Mouse (Mus musculus): Measurements from ENCODE around the gene Trappc6b. TPM values are rescaled to one million over a fixed set of nuclear protein-coding genes. Genes with fewer than 3 reads are reported as not detected.
A peak's percentile ranks its signal among the peaks of the same experiment; 100 is the strongest.

Gene Trappc6b
- polyA plus RNA-seq, 1 experiment from 2014 or later, result 52.6 TPM

- no peaks in the 10 kb centered on the region for H3K9me3 ChIP-seq (replicated peaks; ENCODE audit: control insufficient read depth, low read length)
- H3K4me2 ChIP-seq (ENCODE audit: low read depth, low read length), result no peak overlapping the region
- DNase-seq (ENCODE audit: low spot score) (no peak), ATAC-seq (replicated peaks; ENCODE audit: insufficient number of reproducible peaks, low FRiP score, low TSS enrichment, low read depth) (no peak)
- H3K36me3 ChIP-seq (replicated peaks; ENCODE audit: control insufficient read depth, insufficient read depth, low read depth, low read length), result no peaks in the 10 kb centered on the region; the same call in 1 of the 2 replicates
- H3K27ac ChIP-seq (replicated peaks; ENCODE audit: low read depth, low read length), result no peak overlapping the region
- no peak overlapping the region for H3K9ac ChIP-seq (replicated peaks; ENCODE audit: low read length)
- 85% methylated on average over 2 of the region's 2 CpGs for WGBS
- no peak overlapping the region for H3K4me3 ChIP-seq (ENCODE audit: low read depth, low read length)
- H3K27me3 ChIP-seq (ENCODE audit: control insufficient read depth, insufficient read depth, low read length), result no peaks in the 10 kb centered on the region
- no peaks in the 10 kb centered on the region for H3K4me1 ChIP-seq (ENCODE audit: control insufficient read depth, insufficient read depth, low read length)
Measured at GRCm38 (mm10) chr12:59019891-59020290, 41.4 kb downstream of the Trappc6b start.

GRCm38 (mm10) chr12:59017970-59018369 is 43.3 kb downstream of the Trappc6b start:
- H3K27me3 ChIP-seq (ENCODE audit: control insufficient read depth, insufficient read depth, low read length), result no peaks in the 10 kb centered on the region
- no peaks in the 10 kb centered on the region; the same call in 1 of the 2 replicates for H3K36me3 ChIP-seq (replicated peaks; ENCODE audit: control insufficient read depth, insufficient read depth, low read depth, low read length)
- 67% methylated on average over 8 of the region's 8 CpGs for WGBS
- H3K4me3 ChIP-seq (ENCODE audit: low read depth, low read length), result no peak overlapping the region
- no peaks in the 10 kb centered on the region for H3K4me1 ChIP-seq (ENCODE audit: control insufficient read depth, insufficient read depth, low read length)
- H3K9me3 ChIP-seq (replicated peaks; ENCODE audit: control insufficient read depth, low read length), result no peaks in the 10 kb centered on the region
- DNase-seq (ENCODE audit: low spot score) (no peak), ATAC-seq (replicated peaks; ENCODE audit: insufficient number of reproducible peaks, low FRiP score, low TSS enrichment, low read depth) (no peak)
- H3K27ac ChIP-seq (replicated peaks; ENCODE audit: low read depth, low read length), result no peak overlapping the region
- no peak overlapping the region for H3K4me2 ChIP-seq (ENCODE audit: low read depth, low read length)
- no peak overlapping the region for H3K9ac ChIP-seq (replicated peaks; ENCODE audit: low read length)

- H3K9me3 ChIP-seq (replicated peaks; ENCODE audit: control insufficient read depth, low read length), result no peaks in the 10 kb centered on the region
- no peaks in the 10 kb centered on the region for H3K27me3 ChIP-seq (ENCODE audit: control insufficient read depth, insufficient read depth, low read length)
- under 1% methylated on average over 28 of the region's 28 CpGs for WGBS
- ATAC-seq (replicated peaks; ENCODE audit: insufficient number of reproducible peaks, low FRiP score, low TSS enrichment, low read depth), result peak; percentile 70
- peak within 1 kb of the TSS; percentile 78 for H3K9ac ChIP-seq (replicated peaks; ENCODE audit: low read length)
- no peaks in the 10 kb centered on the region for H3K4me1 ChIP-seq (ENCODE audit: control insufficient read depth, insufficient read depth, low read length)
- peak; percentile 95 for DNase-seq (ENCODE audit: low spot score)
- H3K36me3 ChIP-seq (replicated peaks; ENCODE audit: control insufficient read depth, insufficient read depth, low read depth, low read length), result no peaks in the 10 kb centered on the region
- peak within 1 kb of the TSS; percentile 56 for H3K4me3 ChIP-seq (ENCODE audit: low read depth, low read length)
- H3K4me2 ChIP-seq (ENCODE audit: low read depth, low read length), result peak within 1 kb of the TSS; percentile 55
- H3K27ac ChIP-seq (replicated peaks; ENCODE audit: low read depth, low read length), result peak within 1 kb of the TSS; percentile 43; the same call in 1 of the 2 replicates
Measured at GRCm38 (mm10) chr12:59013234-59013633, 48.0 kb downstream of the Trappc6b start, which contains the start of gene Gemin2. Gene Gemin2, plus strand, starts transcription at chr12:59013393.

- Histone ChIP-seq H3K27me3 (ENCODE audit: control insufficient read depth, insufficient read depth, low read length) (no peaks in the 10 kb centered on the region), H3K4me2 (ENCODE audit: low read depth, low read length) (peak overlapping the region; percentile 55), H3K4me1 (ENCODE audit: control insufficient read depth, insufficient read depth, low read length) (no peaks in the 10 kb centered on the region), H3K9ac (replicated peaks; ENCODE audit: low read length) (peak overlapping the region; percentile 29), H3K9me3 (replicated peaks; ENCODE audit: control insufficient read depth, low read length) (no peaks in the 10 kb centered on the region), H3K27ac (replicated peaks; ENCODE audit: low read depth, low read length) (no peak overlapping the region), H3K36me3 (replicated peaks; ENCODE audit: control insufficient read depth, insufficient read depth, low read depth, low read length) (no peaks in the 10 kb centered on the region), H3K4me3 (ENCODE audit: low read depth, low read length) (peak overlapping the region; percentile 56)
- peak; percentile 39 for DNase-seq (ENCODE audit: low spot score)
- 1% methylated on average over 7 of the region's 7 CpGs for whole genome bisulfite sequencing
- no peak for ATAC-seq (replicated peaks; ENCODE audit: insufficient number of reproducible peaks, low FRiP score, low TSS enrichment, low read depth)
Measured at GRCm38 (mm10) chr12:59012710-59013091, 48.6 kb downstream of the Trappc6b start.

- under 1% methylated on average over 48 of the region's 48 CpGs for WGBS
- no peaks in the 10 kb centered on the region for H3K27me3 ChIP-seq (ENCODE audit: control insufficient read depth, insufficient read depth, low read length)
- peak; percentile 99 for DNase-seq (ENCODE audit: low spot score)
Measured at GRCm38 (mm10) chr12:59011844-59012709, 49.2 kb downstream of the Trappc6b start, which contains the start of gene Sec23a. Gene Sec23a, minus strand, starts transcription at chr12:59012017.

GRCm38 (mm10) chr12:59011275-59011843 is 49.9 kb downstream of the Trappc6b start:
- H3K4me1 ChIP-seq (ENCODE audit: control insufficient read depth, insufficient read depth, low read length), result no peaks in the 10 kb centered on the region
- peak overlapping the region; percentile 74 for H3K4me2 ChIP-seq (ENCODE audit: low read depth, low read length)
- DNase-seq (ENCODE audit: low spot score) (no peak), ATAC-seq (replicated peaks; ENCODE audit: insufficient number of reproducible peaks, low FRiP score, low TSS enrichment, low read depth) (no peak)
- peak overlapping the region; percentile 80 for H3K9ac ChIP-seq (replicated peaks; ENCODE audit: low read length)
- H3K4me3 ChIP-seq (ENCODE audit: low read depth, low read length), result peak overlapping the region; percentile 77
- no peaks in the 10 kb centered on the region for H3K9me3 ChIP-seq (replicated peaks; ENCODE audit: control insufficient read depth, low read length)
- 1% methylated on average over 25 of the region's 25 CpGs for WGBS
- H3K27me3 ChIP-seq (ENCODE audit: control insufficient read depth, insufficient read depth, low read length), result no peaks in the 10 kb centered on the region
- peak overlapping the region; percentile 68; the same call in 1 of the 2 replicates for H3K27ac ChIP-seq (replicated peaks; ENCODE audit: low read depth, low read length)
- peaks cover 3% of the 10 kb centered on the region for H3K36me3 ChIP-seq (replicated peaks; ENCODE audit: control insufficient read depth, insufficient read depth, low read depth, low read length)

More at GRCm38 (mm10) chr12:59011844-59012709, 49.2 kb downstream of the Trappc6b start, which contains the start of gene Sec23a:
- Histone ChIP-seq H3K9ac (replicated peaks; ENCODE audit: low read length) (peak within 1 kb of the TSS; percentile 80), H3K4me1 (ENCODE audit: control insufficient read depth, insufficient read depth, low read length) (no peaks in the 10 kb centered on the region), H3K4me3 (ENCODE audit: low read depth, low read length) (peak within 1 kb of the TSS; percentile 77), H3K36me3 (replicated peaks; ENCODE audit: control insufficient read depth, insufficient read depth, low read depth, low read length) (no peaks in the 10 kb centered on the region), H3K27ac (replicated peaks; ENCODE audit: low read depth, low read length) (peak within 1 kb of the TSS; percentile 68; the same call in 1 of the 2 replicates), H3K4me2 (ENCODE audit: low read depth, low read length) (peak within 1 kb of the TSS; percentile 74), H3K9me3 (replicated peaks; ENCODE audit: control insufficient read depth, low read length) (no peaks in the 10 kb centered on the region)
- peak; percentile 98 for ATAC-seq (replicated peaks; ENCODE audit: insufficient number of reproducible peaks, low FRiP score, low TSS enrichment, low read depth)

GRCm38 (mm10) chr12:59010482-59010881 is 50.8 kb downstream of the Trappc6b start:
- no peak overlapping the region; the same call in 1 of the 2 replicates for H3K4me3 ChIP-seq (ENCODE audit: low read depth, low read length)
- no peaks in the 10 kb centered on the region for H3K27me3 ChIP-seq (ENCODE audit: control insufficient read depth, insufficient read depth, low read length)
- DNase-seq (ENCODE audit: low spot score) (no peak), ATAC-seq (replicated peaks; ENCODE audit: insufficient number of reproducible peaks, low FRiP score, low TSS enrichment, low read depth) (no peak)
- peaks cover 3% of the 10 kb centered on the region for H3K36me3 ChIP-seq (replicated peaks; ENCODE audit: control insufficient read depth, insufficient read depth, low read depth, low read length)
- H3K27ac ChIP-seq (replicated peaks; ENCODE audit: low read depth, low read length), result no peak overlapping the region
- no peak overlapping the region for H3K9ac ChIP-seq (replicated peaks; ENCODE audit: low read length)
- no peaks in the 10 kb centered on the region for H3K4me1 ChIP-seq (ENCODE audit: control insufficient read depth, insufficient read depth, low read length)
- no peak overlapping the region; the same call in 1 of the 2 replicates for H3K4me2 ChIP-seq (ENCODE audit: low read depth, low read length)
- WGBS, result 73% methylated on average over 2 of the region's 2 CpGs
- no peaks in the 10 kb centered on the region for H3K9me3 ChIP-seq (replicated peaks; ENCODE audit: control insufficient read depth, low read length)

Measured in embryonic facial prominence, embryonic 11.5 days (tissue).